Mouse (Mus musculus) erythroblast, embryonic 14.5 days (primary cell): ENCODE results near the gene Siah3. TPM values are rescaled to one million over a fixed set of nuclear protein-coding genes. Genes with fewer than 3 reads are reported as not detected.

ENCODE experiments used
- H3K27me3 ChIP-seq: 2 replicates; pipeline ENCODE4 v1.6.1; 2012; ENCODE audit warnings: inconsistent platforms; ENCODE audit not compliant: control insufficient read depth
- H3K36me3 ChIP-seq: 2 replicates; pipeline ENCODE4 v1.6.1; 2012; ENCODE audit warnings: mild to moderate bottlenecking, inconsistent platforms; ENCODE audit not compliant: control insufficient read depth
- H3K4me1 ChIP-seq: 2 replicates; pipeline ENCODE4 v1.6.1; 2012; ENCODE audit warnings: inconsistent platforms; ENCODE audit not compliant: control insufficient read depth
- H3K4me3 ChIP-seq: replicated peaks from 2 replicates; pipeline ENCODE3; 2012; ENCODE audit warnings: moderate library complexity, mild to moderate bottlenecking, inconsistent platforms
- H3K9me3 ChIP-seq: 2 replicates; pipeline ENCODE4 v1.6.1; 2012; ENCODE audit warnings: low read length, inconsistent platforms, mixed read lengths; ENCODE audit not compliant: control insufficient read depth
- GATA1 ChIP-seq: IDR thresholded peaks from 2 replicates; pipeline ENCODE4 v1.6.1; 2012; ENCODE audit warnings: low read length, inconsistent platforms, mixed read lengths
- TAL1 ChIP-seq: IDR thresholded peaks from 3 replicates; pipeline ENCODE4 v1.6.1; 2012; ENCODE audit warnings: low read length, inconsistent platforms, mixed read lengths
- polyA plus RNA-seq: library from polyadenylated mRNA; stranded (reverse); fragments of >175 nt; gene quantifications from 2 replicates; pipeline ENCODE4 v1.2.3, GENCODE M21; 2012

Siah3 gene
- polyA plus RNA-seq, 1 experiment: 0.01 TPM

DNA sequence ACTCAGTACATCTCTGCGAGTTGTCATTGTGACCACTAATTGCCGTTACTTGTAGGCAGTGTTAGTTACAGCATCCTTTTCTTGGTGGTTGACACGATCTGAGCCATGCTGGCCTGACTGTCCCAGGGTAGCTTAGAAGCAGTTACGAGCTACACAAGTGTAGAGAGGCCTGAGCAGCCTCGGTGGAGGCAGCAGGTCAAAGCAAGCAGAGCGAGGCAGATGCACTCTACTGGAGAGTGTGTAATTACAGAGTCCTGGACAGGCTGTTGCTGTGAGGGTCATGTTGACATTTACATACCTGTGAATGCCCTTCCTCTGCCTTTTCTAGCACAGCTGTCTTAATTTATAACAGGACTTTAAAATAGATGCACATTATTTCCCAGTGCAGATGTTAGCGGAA, 32.1 kb downstream of the Siah3 start:
- TF ChIP-seq TAL1: no peak
- no peaks in the 10 kb centered on the region for H3K36me3 ChIP-seq
- H3K4me3 ChIP-seq: no peak overlapping the region

DNA sequence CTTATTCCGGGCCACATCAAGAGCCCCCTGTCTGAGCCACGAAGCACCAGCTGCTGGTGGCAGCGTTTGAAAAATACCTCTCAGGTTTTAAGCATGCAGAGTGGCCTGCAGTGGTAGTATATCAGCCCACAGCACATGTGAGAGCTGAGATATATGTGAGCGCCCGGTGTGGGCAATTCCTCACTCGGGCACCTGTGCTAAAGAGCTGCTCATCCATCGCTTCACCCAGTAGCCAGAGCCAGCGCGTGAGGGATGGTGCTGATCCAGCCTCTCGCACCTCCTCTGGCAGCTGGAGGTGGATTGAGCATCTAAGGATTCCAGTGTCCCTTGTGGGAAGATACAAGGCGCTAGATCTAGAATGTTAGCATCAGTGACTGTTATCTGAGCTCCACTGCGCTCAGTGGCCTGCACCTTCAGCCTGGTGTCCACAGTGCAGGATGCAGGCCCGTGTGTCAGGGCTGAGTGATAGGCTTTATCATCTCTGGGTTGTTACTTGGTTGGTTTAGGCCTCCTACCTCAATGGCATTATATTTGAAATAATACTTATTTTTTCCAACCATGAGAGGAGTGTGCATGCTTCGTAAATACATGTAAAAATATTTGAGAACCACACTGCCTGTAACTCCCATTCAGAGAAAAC, 37.9 kb downstream of the Siah3 start:
- Histone ChIP-seq H3K27me3 (no peaks in the 10 kb centered on the region), H3K4me1 (no peaks in the 10 kb centered on the region), H3K9me3 (no peaks in the 10 kb centered on the region), H3K4me3 (no peak overlapping the region), H3K36me3 (no peaks in the 10 kb centered on the region)
- no peak for TF ChIP-seq GATA1
- no peak for TF ChIP-seq TAL1

More for the DNA sequence above, 32.1 kb downstream of the Siah3 start:
- Histone ChIP-seq H3K27me3 (no peaks in the 10 kb centered on the region), H3K9me3 (no peaks in the 10 kb centered on the region; the same call in 1 of the 2 replicates), H3K4me1 (no peaks in the 10 kb centered on the region)

DNA sequence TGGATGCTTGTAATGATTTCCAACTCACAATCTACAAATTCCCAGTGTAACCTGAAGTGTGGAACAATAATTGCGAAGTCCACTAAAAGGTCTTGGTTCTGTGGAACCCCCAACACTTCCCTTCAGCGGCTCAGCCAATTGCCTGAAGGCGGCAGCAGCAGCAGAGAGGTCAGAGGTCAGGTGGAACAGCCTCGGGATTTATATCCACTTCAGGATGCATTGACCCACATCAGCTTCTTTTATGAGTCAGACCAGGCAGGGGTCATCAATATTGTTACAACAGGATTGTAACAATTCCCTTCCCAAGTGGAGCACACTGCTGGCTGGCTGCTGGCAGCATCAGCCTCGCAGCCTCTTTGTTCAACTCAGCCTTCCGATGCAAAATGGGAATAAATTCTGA, 39.1 kb downstream of the Siah3 start:
- TF ChIP-seq GATA1 (no peak), TAL1 (no peak)

DNA sequence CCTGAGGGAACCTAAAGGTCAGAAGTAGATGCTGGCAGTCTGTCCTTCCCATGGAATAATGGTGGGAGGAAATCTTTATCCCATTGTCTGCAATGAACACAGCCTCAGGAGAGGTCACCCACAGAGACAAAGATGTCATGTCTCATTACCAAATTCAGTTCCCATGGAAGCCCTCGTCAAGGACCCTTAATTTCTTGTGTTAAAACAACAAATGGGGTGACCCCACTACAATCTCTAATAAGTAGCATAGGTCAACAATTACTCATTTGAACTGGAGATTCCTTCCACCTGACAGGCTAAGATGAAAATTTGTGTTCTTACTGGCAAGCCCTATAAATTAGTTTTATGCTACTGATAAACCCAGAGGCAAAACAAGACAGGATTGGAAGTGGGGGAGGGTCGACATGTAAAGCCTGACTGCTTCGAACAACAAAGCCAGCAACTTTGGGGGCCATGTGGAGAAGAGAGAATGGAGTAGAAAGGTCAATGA, 45.8 kb downstream of the Siah3 start:
- H3K4me3 ChIP-seq: no peak overlapping the region
- H3K27me3 ChIP-seq: no peaks in the 10 kb centered on the region
- TF ChIP-seq TAL1: no peak
- no peak for TF ChIP-seq GATA1
- H3K36me3 ChIP-seq: no peaks in the 10 kb centered on the region
- H3K4me1 ChIP-seq: no peaks in the 10 kb centered on the region; the same call in 1 of the 2 replicates
- H3K9me3 ChIP-seq: peaks cover 3% of the 10 kb centered on the region; the same call in 1 of the 2 replicates

More for the DNA sequence above, 39.1 kb downstream of the Siah3 start:
- Histone ChIP-seq H3K36me3 (no peaks in the 10 kb centered on the region), H3K27me3 (no peaks in the 10 kb centered on the region), H3K4me1 (no peaks in the 10 kb centered on the region), H3K4me3 (no peak overlapping the region), H3K9me3 (no peaks in the 10 kb centered on the region)

DNA sequence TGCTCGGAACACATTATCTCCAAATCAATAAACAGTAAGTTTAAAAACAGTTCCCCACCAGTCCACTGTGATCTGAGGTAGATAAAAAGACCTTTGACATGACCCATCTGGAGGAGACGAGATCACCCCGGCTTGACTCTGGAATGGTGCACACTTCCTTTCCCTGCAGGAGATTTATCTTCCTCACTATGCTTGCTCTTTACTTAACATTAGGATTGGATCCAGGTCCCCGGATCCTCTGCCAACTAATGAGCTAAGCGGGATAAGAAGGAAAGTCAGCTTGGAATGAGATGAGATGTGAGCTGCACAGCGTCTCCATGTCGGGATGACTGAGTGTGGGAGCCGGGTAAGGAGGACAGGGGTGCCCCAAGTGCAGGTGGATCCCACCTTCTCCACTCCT, 46.7 kb downstream of the Siah3 start:
- no peaks in the 10 kb centered on the region for H3K27me3 ChIP-seq
- H3K9me3 ChIP-seq: peaks cover 3% of the 10 kb centered on the region; the same call in 1 of the 2 replicates
- H3K36me3 ChIP-seq: no peaks in the 10 kb centered on the region
- no peak overlapping the region for H3K4me3 ChIP-seq
- H3K4me1 ChIP-seq: no peaks in the 10 kb centered on the region; the same call in 1 of the 2 replicates
- TF ChIP-seq GATA1 (no peak), TAL1 (no peak)

DNA sequence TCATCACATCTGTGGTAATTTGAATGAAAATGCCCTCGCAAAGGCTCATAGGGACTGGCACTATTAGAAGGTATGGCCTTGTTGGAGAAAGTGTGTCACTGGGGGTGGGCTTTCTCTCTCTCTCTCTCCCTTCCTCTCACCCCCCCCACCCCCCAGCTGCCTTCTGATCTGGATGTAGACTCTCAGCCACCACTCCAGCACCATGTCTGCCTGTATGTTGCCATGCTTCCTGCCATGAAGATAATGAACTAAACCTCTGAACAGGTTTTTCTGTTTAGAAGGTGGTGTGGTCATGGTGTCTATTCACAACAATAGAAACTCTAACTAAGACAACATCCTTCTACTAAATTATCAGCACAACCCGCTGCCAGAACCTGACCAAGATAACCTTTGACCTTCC, 48.5 kb downstream of the Siah3 start:
- no peaks in the 10 kb centered on the region; the same call in 1 of the 2 replicates for H3K4me1 ChIP-seq
- TF ChIP-seq TAL1: no peak
- no peak for TF ChIP-seq GATA1
- H3K9me3 ChIP-seq: peaks cover 3% of the 10 kb centered on the region; the same call in 1 of the 2 replicates
- no peaks in the 10 kb centered on the region for H3K36me3 ChIP-seq
- H3K4me3 ChIP-seq: no peak overlapping the region
- H3K27me3 ChIP-seq: no peaks in the 10 kb centered on the region

DNA sequence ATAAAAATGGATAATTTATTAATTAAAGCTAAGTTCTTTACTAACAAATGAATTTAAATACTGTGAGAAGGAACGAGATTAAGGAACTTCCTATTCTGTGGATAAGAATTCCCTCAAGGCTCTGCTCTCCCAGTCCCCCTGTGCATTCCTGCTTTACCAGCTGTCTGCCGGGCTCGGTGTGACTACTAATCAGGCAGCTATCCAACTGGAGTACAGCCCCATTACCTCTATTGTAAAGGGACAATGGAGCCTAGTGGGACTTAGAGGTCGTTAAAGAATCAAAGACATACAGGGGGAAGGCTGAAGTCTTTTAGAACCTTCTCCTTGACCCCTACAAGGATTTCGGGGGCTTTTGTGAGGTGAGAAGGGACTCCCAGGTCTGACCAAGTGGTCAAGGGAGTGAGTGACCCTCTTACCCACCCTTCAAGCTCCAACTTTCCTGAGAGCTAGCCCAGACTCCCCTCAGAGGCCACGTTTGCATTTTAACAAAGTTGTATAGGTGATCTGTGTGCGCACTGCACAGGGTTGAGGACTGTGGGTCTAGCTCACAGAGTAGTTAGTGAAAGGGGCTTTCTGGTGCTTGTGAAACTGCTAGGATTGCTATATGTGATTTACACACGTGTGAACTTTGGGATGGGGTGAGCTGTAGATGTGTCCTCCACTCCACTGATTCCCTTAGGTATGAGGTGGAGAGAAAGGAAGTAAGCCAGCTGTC, 49.5 kb downstream of the Siah3 start:
- TF ChIP-seq GATA1 (no peak), TAL1 (no peak)
- Histone ChIP-seq H3K27me3 (no peaks in the 10 kb centered on the region), H3K9me3 (peaks cover 3% of the 10 kb centered on the region; the same call in 1 of the 2 replicates), H3K4me3 (no peak overlapping the region), H3K36me3 (no peaks in the 10 kb centered on the region), H3K4me1 (no peaks in the 10 kb centered on the region; the same call in 1 of the 2 replicates)

DNA sequence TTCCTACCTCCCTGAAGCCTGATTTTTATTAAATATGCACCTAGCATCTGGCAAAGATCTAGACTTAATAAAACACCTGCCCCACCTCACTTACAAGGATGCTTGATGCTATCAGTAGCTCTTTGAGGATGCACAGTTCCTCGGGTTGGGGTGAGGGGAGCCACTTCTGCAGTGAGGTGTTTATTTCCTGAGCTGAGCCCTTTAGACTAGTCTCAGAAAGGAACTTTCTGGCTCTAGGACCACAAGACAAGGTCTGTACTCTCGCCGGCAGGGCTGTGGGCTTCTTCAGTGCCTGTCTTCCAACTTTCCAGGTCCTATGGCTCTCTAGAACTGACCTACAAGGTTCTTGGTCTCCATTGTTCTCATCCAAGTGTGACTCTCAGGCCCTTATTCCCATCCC, 50.5 kb downstream of the Siah3 start:
- Histone ChIP-seq H3K4me1 (no peaks in the 10 kb centered on the region), H3K4me3 (no peak overlapping the region), H3K27me3 (no peaks in the 10 kb centered on the region), H3K9me3 (no peaks in the 10 kb centered on the region), H3K36me3 (no peaks in the 10 kb centered on the region)
- no peak for TF ChIP-seq GATA1
- no peak for TF ChIP-seq TAL1

DNA sequence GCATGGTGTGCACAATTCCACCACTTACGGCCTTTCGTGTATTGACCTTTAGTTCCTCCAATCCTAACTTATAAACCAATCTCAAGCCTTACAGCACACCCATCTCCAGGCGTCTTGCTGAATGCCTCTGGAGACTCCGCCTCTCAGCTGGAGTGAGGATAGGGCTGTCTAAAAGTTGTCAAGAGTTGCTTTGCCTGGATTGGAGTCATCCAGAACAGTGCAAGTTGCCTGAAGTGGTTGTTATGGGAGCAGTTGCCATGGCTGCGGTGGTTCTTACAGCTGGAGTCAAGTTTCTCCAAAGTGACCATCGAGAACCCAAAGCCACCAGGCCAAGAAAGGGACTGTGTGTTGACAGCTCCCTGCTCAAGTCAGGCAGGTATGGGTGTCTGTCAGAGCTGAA, 54.3 kb downstream of the Siah3 start:
- no peaks in the 10 kb centered on the region for H3K27me3 ChIP-seq
- H3K4me1 ChIP-seq: no peaks in the 10 kb centered on the region
- H3K4me3 ChIP-seq: no peak overlapping the region
- H3K9me3 ChIP-seq: no peaks in the 10 kb centered on the region
- TF ChIP-seq TAL1 (no peak), GATA1 (no peak)
- no peaks in the 10 kb centered on the region for H3K36me3 ChIP-seq
